Mouse (Mus musculus) G1E (cell line): Measurements from ENCODE around the gene Lsamp.

Source experiments
- CTCF ChIP-seq: IDR thresholded peaks from 2 replicates; pipeline ENCODE4 v1.5.1; 2012; ENCODE audit warnings: low read depth, low read length, inconsistent platforms, mixed read lengths
- GATA2 ChIP-seq: IDR thresholded peaks from 2 replicates; pipeline ENCODE4 v1.6.1; 2012; ENCODE audit warnings: low read depth, low read length, inconsistent platforms, borderline replicate concordance
- TAL1 ChIP-seq: conservative IDR thresholded peaks from 2 replicates; pipeline ENCODE4 v1.6.1; 2012; ENCODE audit warnings: low read depth, low read length, inconsistent platforms, mixed read lengths

- TF ChIP-seq CTCF (no peak), TAL1 (no peak), GATA2 (no peak)
Observed at GRCm38 (mm10) chr16:41835745-41836144, 1851.6 kb downstream of the Lsamp start.
